Mouse (Mus musculus): Measurements from ENCODE around the gene Polr1b. TPM values are rescaled to one million over a fixed set of nuclear protein-coding genes. Genes with fewer than 3 reads are reported as not detected.
A peak's percentile ranks its signal among the peaks of the same experiment; 100 is the strongest.

Polr1b gene
- polyA plus RNA-seq, 1 experiment from 2014 or later = 7.1 TPM

- Histone ChIP-seq H3K4me3 (ENCODE audit: low read depth, low read length) (no peak overlapping the region), H3K9ac (replicated peaks) (no peak overlapping the region), H3K27me3 (ENCODE audit: insufficient read depth, low read length) (no peaks in the 10 kb centered on the region), H3K9me3 (ENCODE audit: low read length) (no peaks in the 10 kb centered on the region), H3K4me2 (ENCODE audit: low read depth, low read length) (no peak overlapping the region), H3K27ac (ENCODE audit: low read depth) (no peak overlapping the region), H3K36me3 (replicated peaks; ENCODE audit: insufficient read depth, low read length) (no peaks in the 10 kb centered on the region), H3K4me1 (ENCODE audit: insufficient read depth) (peaks cover 9% of the 10 kb centered on the region; the same call in 1 of the 2 replicates)
- DNase-seq = no peak
- 59% methylated on average over 10 of the region's 10 CpGs for WGBS (ENCODE audit: insufficient replicate concordance)
- TF ChIP-seq CTCF (IDR thresholded peaks at IDR 0.05; ENCODE audit: low read depth) (no peak), EP300 (IDR thresholded peaks at IDR 0.05; ENCODE audit: low read depth) (no peak)
- ATAC-seq = no peak
Observed at GRCm38 (mm10) chr2:129173386-129173785, 72.6 kb downstream of the Polr1b start.

DNA sequence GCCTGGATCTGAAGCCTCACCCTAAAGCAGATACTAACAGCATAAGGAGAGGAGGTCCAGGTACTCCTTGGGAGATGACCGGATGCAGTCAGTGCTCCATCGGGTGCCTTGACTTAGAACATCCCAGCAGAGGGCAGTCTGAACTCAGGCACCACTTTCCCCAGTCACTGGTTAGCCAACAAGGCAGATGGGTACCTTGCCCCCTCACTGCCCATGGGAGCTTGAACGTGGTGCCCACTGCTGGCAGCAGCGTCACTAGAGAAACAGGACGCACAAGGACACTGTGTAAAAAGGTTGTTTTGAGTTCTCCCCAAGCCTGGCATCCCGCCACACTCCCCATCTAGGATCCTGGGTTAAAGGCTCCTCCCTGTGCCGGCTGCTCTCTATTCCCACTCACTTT is 73.7 kb downstream of the Polr1b start:
- peak; percentile 64 for DNase-seq
- no peak overlapping the region for H3K27ac ChIP-seq (ENCODE audit: low read depth)
- no peak overlapping the region for H3K4me3 ChIP-seq (ENCODE audit: low read depth, low read length)
- no peaks in the 10 kb centered on the region for H3K9me3 ChIP-seq (ENCODE audit: low read length)
- H3K36me3 ChIP-seq (replicated peaks; ENCODE audit: insufficient read depth, low read length) = no peaks in the 10 kb centered on the region
- TF ChIP-seq EP300 (IDR thresholded peaks at IDR 0.05; ENCODE audit: low read depth) (no peak), CTCF (IDR thresholded peaks at IDR 0.05; ENCODE audit: low read depth) (peak; percentile 91)
- WGBS (ENCODE audit: insufficient replicate concordance) = 31% methylated on average over 7 of the region's 7 CpGs
- peaks cover 9% of the 10 kb centered on the region; the same call in 1 of the 2 replicates for H3K4me1 ChIP-seq (ENCODE audit: insufficient read depth)
- H3K27me3 ChIP-seq (ENCODE audit: insufficient read depth, low read length) = no peaks in the 10 kb centered on the region
- H3K4me2 ChIP-seq (ENCODE audit: low read depth, low read length) = no peak overlapping the region
- peak; percentile 62 for ATAC-seq
- no peak overlapping the region for H3K9ac ChIP-seq (replicated peaks)

DNA sequence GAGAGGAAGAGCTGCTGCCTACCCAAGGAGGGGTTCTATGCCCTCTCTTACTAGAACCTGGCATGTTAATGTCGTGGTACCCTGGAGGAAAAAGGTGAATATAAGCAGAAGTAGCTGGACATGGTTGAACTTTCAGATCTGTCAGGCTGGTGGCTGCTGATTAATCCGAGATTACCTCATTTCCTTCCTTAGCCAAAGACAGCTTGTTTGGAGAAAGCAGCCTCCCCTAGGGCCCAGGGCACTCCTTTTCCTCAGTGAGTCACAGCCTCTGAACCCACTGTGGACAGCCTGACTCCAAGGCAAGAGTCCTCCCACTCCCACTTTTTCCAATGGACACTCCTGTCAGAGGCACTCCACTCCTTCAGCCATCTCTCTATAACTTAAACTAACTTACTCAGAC is 74.8 kb downstream of the Polr1b start:
- TF ChIP-seq EP300 (IDR thresholded peaks at IDR 0.05; ENCODE audit: low read depth) (no peak), CTCF (IDR thresholded peaks at IDR 0.05; ENCODE audit: low read depth) (no peak)
- Histone ChIP-seq H3K9ac (replicated peaks) (no peak overlapping the region), H3K4me3 (ENCODE audit: low read depth, low read length) (no peak overlapping the region), H3K9me3 (ENCODE audit: low read length) (no peaks in the 10 kb centered on the region), H3K36me3 (replicated peaks; ENCODE audit: insufficient read depth, low read length) (no peaks in the 10 kb centered on the region), H3K27ac (ENCODE audit: low read depth) (no peak overlapping the region), H3K4me1 (ENCODE audit: insufficient read depth) (peaks cover 9% of the 10 kb centered on the region; the same call in 1 of the 2 replicates), H3K27me3 (ENCODE audit: insufficient read depth, low read length) (no peaks in the 10 kb centered on the region), H3K4me2 (ENCODE audit: low read depth, low read length) (0 out of 2 replicates have a peak overlapping the region, but pooled peaks have one; percentile 2)
- ATAC-seq = no peak
- WGBS (ENCODE audit: insufficient replicate concordance) = 23% methylated on average over 2 of the region's 2 CpGs
- no peak for DNase-seq

Other genes starting within 250 kb of the Polr1b start
- 0.09 and 0.16 TPM in 2 replicates for gene Fbln7, start 238.0 kb upstream of the Polr1b start, polyA plus RNA-seq (2015; fragmentation: Nextera tagmentation; extraction: Ambion mirVana)
- gene Zc3h8, start 156.9 kb upstream of the Polr1b start, polyA plus RNA-seq (2015; fragmentation: Nextera tagmentation; extraction: Ambion mirVana) = 3.0 and 3.6 TPM in 2 replicates
- gene Zc3h6, start 133.6 kb upstream of the Polr1b start, polyA plus RNA-seq (2015; fragmentation: Nextera tagmentation; extraction: Ambion mirVana) = 0.97 and 1.2 TPM in 2 replicates
- gene Gm10762, start 133.3 kb upstream of the Polr1b start, polyA plus RNA-seq (2015; fragmentation: Nextera tagmentation; extraction: Ambion mirVana) = 9.9 and 10.8 TPM in 2 replicates
- not detected in 2 replicates for gene Vinac1, start 52.8 kb upstream of the Polr1b start, polyA plus RNA-seq (2015; fragmentation: Nextera tagmentation; extraction: Ambion mirVana)
- 1.2 and 1.9 TPM in 2 replicates for gene Ttl, start 35.1 kb upstream of the Polr1b start, polyA plus RNA-seq (2015; fragmentation: Nextera tagmentation; extraction: Ambion mirVana)
- gene Chchd5, start 28.7 kb downstream of the Polr1b start, polyA plus RNA-seq (2015; fragmentation: Nextera tagmentation; extraction: Ambion mirVana) = 12.8 and 13.0 TPM in 2 replicates
- gene Slc20a1, start 97.8 kb downstream of the Polr1b start, polyA plus RNA-seq (2015; fragmentation: Nextera tagmentation; extraction: Ambion mirVana) = 20.2 and 24.9 TPM in 2 replicates
- gene Ckap2l, start 196.2 kb downstream of the Polr1b start, polyA plus RNA-seq (2015; fragmentation: Nextera tagmentation; extraction: Ambion mirVana) = 12.3 and 13.2 TPM in 2 replicates
- gene Il1a, start 209.0 kb downstream of the Polr1b start, polyA plus RNA-seq (2015; fragmentation: Nextera tagmentation; extraction: Ambion mirVana) = 4.8 and 6.3 TPM in 2 replicates

Data from liver, postnatal 0 days (tissue).